Mouse (Mus musculus) megakaryocyte, embryonic 14.5 days (primary cell): ENCODE measurements around the gene Ddost. TPM values are rescaled to one million over a fixed set of nuclear protein-coding genes. Genes with fewer than 3 reads are reported as not detected.
"Not testable (repeated sequence)": the region's sequence is repeated elsewhere in the genome, so short reads cannot be mapped to it uniquely, and the experiment has no call there.

Experiments used
- H3K27me3 ChIP-seq: replicated peaks from 2 replicates; pipeline ENCODE3; 2012; ENCODE audit warnings: inconsistent platforms
- H3K36me3 ChIP-seq: replicated peaks from 2 replicates; pipeline ENCODE3; 2012; ENCODE audit warnings: low read length, inconsistent platforms, mixed read lengths
- H3K4me1 ChIP-seq: 2 replicates; pipeline ENCODE4 v1.6.1; 2012; ENCODE audit warnings: inconsistent platforms
- H3K4me3 ChIP-seq: replicated peaks from 2 replicates; pipeline ENCODE3; 2012; ENCODE audit warnings: moderate library complexity, mild to moderate bottlenecking, inconsistent platforms
- H3K9me3 ChIP-seq: 2 replicates; pipeline ENCODE4 v1.6.1; 2012; ENCODE audit warnings: inconsistent platforms
- FLI1 ChIP-seq: IDR thresholded peaks from 2 replicates; pipeline ENCODE4 v1.6.1; 2012; ENCODE audit warnings: low read length, inconsistent platforms, mixed read lengths
- GATA1 ChIP-seq: IDR thresholded peaks from 3 replicates; pipeline ENCODE4 v1.6.1; 2012; ENCODE audit warnings: mixed read lengths, low read length, inconsistent platforms, borderline replicate concordance
- polyA plus RNA-seq: library from polyadenylated mRNA; stranded (reverse); fragments of >175 nt; gene quantifications from 2 replicates; pipeline ENCODE4 v1.2.3, GENCODE M21; 2012; ENCODE audit warnings: low replicate concordance; ENCODE audit not compliant: insufficient read depth

Ddost gene
- polyA plus RNA-seq, 1 experiment, result 151 TPM

DNA sequence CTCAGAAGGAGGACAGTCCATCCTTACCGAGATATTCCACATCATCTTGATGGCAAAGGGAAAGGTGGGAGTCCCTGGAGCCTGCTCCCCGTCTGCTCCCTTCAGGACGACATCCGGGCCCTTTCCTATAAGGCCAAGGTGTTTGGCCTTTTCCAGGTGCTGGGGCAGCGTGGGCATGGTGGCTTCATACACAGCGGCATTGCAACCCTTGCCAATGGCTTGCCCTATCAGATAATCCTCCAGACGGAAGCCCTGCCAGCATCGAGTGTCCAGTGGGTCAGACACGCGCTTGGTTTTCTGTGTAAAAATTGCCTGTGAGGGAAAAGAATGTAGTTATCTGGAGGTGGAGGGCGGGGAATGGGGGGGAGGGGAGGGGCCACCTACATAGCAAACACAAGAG lies 16.2 kb downstream of the Ddost start:
- peaks cover 4% of the 10 kb centered on the region; the same call in 1 of the 2 replicates for H3K9me3 ChIP-seq
- peaks cover 46% of the 10 kb centered on the region for H3K36me3 ChIP-seq
- TF ChIP-seq GATA1 (no peak), FLI1 (no peak)
- H3K4me3 ChIP-seq, result no peak overlapping the region
- H3K27me3 ChIP-seq, result peaks cover 7% of the 10 kb centered on the region
- H3K4me1 ChIP-seq, result peaks cover 57% of the 10 kb centered on the region

DNA sequence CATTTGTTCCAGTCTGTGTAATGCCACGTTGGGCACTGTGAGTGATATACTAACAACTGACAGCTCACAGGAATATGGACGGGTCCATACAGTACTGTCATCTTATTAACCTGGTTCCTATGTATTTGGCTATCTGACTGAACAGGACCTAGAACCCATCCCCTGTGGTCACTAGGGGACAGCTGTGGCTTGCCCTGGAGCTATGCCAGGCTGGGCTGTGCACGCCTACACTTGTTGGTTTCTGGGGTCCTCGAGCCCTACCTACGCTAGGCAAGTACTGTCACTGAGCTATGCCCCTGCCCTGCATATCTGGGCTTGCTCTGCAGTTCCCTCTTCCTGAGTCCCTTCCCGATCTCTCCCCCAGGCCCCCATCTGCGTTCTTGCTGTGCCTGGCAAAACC lies 17.0 kb downstream of the Ddost start:
- H3K9me3 ChIP-seq, result peaks cover 2% of the 10 kb centered on the region; the same call in 1 of the 2 replicates
- H3K4me3 ChIP-seq, result no peak overlapping the region
- peaks cover 7% of the 10 kb centered on the region for H3K27me3 ChIP-seq
- H3K36me3 ChIP-seq, result peaks cover 39% of the 10 kb centered on the region
- TF ChIP-seq GATA1 (no peak), FLI1 (no peak)
- H3K4me1 ChIP-seq, result peaks cover 57% of the 10 kb centered on the region

DNA sequence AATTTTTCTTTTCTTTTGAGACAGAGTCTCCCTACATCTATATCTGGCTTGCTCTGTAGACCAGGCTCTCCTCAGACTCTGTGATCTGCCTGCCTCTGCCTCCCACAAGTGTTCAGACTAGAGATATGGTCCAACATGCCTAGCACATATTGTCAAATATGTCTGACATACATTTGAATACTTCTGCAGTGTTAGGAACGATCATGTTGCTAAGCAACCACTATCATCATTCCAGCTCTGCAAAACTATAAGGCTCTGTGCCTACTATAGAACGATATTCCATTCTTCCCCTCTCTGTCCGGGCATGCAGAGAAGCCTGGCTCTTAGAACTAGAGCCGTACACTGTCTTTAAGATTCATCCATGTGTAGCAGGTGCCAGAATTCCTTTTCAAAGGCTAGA lies 18.2 kb downstream of the Ddost start:
- Histone ChIP-seq H3K36me3 (peaks cover 27% of the 10 kb centered on the region), H3K4me3 (no peak overlapping the region), H3K9me3 (no peaks in the 10 kb centered on the region), H3K27me3 (peaks cover 7% of the 10 kb centered on the region), H3K4me1 (peaks cover 59% of the 10 kb centered on the region)
- no peak for TF ChIP-seq FLI1
- TF ChIP-seq GATA1, result no peak

DNA sequence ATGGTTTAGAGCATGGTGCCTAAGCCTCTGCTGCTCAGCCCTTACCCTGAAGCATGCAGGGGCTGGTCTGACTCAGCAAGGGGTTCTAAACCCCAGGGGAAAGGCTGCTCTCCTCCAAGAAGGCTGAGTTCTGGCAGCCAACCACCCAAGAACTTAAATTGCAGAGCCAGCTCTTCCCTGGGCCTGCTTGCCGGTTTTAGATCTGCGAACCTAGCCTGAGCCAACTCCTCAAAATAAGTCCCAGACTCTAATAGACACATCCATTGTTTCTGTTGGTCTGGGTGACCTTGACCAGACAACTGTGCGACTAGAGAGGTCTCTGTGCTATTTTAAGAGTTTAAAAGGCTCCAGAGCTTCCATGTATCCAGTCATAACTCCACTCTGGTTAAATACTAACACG lies 19.2 kb downstream of the Ddost start:
- Histone ChIP-seq H3K27me3 (peaks cover 9% of the 10 kb centered on the region), H3K4me3 (no peak overlapping the region), H3K4me1 (peaks cover 53% of the 10 kb centered on the region), H3K9me3 (peaks cover 9% of the 10 kb centered on the region; the same call in 1 of the 2 replicates), H3K36me3 (peaks cover 17% of the 10 kb centered on the region)
- TF ChIP-seq FLI1 (no peak), GATA1 (no peak)

DNA sequence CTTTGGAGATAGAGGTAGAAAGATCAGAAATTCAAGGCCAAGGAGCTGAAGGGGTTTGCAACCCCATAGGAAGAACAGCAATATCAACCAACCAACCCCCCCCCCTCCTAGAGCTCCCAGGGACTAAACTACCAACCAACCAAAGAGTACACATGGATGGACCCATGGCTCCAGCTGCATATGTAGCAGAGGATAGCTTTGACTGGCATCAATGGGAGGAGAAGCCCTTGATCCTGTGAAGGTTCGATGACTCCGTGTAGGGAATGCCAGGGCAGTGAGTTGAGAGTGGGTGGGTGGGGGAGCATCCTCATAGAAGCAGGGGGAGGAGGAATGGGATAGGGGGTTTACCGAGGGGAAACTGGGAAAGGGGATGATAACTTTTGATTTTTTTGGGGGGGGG lies 19.9 kb downstream of the Ddost start:
- peaks cover 14% of the 10 kb centered on the region; the same call in 1 of the 2 replicates for H3K9me3 ChIP-seq
- H3K4me3 ChIP-seq, result no peak overlapping the region
- H3K27me3 ChIP-seq, result peaks cover 15% of the 10 kb centered on the region
- H3K4me1 ChIP-seq, result peaks cover 46% of the 10 kb centered on the region
- peaks cover 13% of the 10 kb centered on the region for H3K36me3 ChIP-seq
- TF ChIP-seq FLI1 (no peak), GATA1 (no peak)

DNA sequence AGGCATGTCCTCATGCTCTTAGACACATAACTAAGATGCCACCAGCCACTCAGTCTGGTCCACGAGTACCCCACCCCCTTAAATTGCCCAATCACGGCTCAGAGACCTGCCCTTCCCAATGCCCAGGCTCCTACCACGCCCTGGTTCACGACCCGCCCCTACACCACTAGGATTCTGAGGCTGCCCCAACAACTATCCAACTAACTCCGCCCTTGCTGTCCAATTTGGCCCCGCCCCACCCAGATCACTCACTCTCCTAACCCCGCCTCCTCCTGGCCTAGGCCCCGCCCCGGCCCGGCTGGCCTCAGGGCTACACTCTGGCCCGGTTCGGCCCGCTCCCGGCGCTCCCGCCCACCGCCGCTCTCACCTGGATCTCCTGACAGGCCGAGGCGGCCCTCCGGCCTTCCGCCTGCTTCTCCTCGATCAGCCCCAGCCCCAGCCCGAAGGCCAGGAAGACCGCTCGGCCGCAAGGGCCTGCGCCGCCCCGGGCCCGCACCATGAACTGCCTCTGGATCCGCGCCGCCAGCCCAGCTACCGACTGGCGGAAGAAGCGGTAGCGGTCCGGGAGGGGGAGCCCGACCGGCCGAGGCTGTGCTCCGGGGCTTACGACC lies 21.0 kb downstream of the Ddost start:
- peaks cover 25% of the 10 kb centered on the region for H3K27me3 ChIP-seq
- peaks cover 15% of the 10 kb centered on the region; the same call in 1 of the 2 replicates for H3K9me3 ChIP-seq
- TF ChIP-seq FLI1 (no peak), GATA1 (no peak)
- peaks cover 40% of the 10 kb centered on the region for H3K4me1 ChIP-seq
- H3K36me3 ChIP-seq, result peaks cover 3% of the 10 kb centered on the region
- peak overlapping the region; percentile 94 for H3K4me3 ChIP-seq

DNA sequence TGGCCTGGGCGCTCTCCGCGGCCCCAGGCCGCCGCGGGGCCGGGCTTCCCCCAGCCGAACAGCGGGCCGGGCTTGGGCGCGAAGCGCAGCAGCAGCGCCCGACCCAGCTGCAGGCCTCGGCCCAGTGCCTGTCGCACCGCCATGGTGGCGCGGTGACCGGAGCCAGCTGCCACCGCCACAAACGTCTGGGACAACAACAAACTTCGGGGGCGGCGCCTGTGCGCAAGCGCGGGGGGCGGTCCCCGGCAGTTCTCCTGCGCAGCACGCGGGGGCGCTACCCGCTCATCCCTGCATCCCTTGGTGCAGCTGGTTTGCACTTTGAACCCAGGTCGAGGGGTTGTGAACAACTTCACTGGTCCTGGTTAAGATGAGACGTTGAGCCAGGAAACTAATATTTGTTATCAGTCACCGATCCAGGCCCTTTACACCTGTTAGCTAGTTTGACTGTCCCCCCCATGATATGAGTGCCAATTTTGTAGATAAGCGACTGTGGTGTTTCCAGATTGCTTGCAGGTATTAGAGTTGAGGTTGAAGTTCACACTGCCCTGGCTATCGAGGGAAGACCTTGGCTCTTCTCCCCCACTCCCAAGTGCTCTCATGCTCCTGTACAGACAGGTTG lies 21.7 kb downstream of the Ddost start, which contains the start of gene Pink1:
TSS of gene Pink1 (minus strand) at position 231 of the 619 bp plus-strand sequence.
- peaks cover 32% of the 10 kb centered on the region for H3K27me3 ChIP-seq
- peaks cover 36% of the 10 kb centered on the region for H3K4me1 ChIP-seq
- peak within 1 kb of the TSS; percentile 94 for H3K4me3 ChIP-seq
- no peaks in the 10 kb centered on the region for H3K36me3 ChIP-seq
- peaks cover 15% of the 10 kb centered on the region; the same call in 1 of the 2 replicates for H3K9me3 ChIP-seq
- no peak for TF ChIP-seq FLI1
- TF ChIP-seq GATA1, result no peak

DNA sequence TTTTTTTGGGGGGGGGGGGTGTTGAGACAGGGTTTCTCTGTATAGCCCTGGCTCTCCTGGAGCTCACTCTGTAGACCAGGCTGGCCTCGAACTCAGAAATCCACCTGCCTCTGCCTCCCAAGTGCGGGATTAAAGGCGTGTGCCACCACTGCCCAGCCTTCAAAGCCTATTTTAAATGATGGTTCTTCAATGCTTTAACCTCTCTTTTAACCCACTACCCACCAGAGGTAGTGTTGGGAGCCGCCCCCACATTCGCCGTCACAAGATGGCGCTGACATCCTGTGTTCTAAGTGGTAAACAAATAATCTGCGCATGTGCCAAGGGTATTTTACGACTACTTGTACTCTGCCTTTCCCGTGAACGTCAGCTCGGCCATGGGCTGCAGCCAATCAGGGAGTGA lies 22.6 kb downstream of the Ddost start:
- Histone ChIP-seq H3K9me3 (peaks cover 15% of the 10 kb centered on the region; the same call in 1 of the 2 replicates), H3K27me3 (peaks cover 39% of the 10 kb centered on the region), H3K4me1 (peaks cover 26% of the 10 kb centered on the region)
- not testable (repeated sequence) for H3K4me3 ChIP-seq, H3K36me3 ChIP-seq

DNA sequence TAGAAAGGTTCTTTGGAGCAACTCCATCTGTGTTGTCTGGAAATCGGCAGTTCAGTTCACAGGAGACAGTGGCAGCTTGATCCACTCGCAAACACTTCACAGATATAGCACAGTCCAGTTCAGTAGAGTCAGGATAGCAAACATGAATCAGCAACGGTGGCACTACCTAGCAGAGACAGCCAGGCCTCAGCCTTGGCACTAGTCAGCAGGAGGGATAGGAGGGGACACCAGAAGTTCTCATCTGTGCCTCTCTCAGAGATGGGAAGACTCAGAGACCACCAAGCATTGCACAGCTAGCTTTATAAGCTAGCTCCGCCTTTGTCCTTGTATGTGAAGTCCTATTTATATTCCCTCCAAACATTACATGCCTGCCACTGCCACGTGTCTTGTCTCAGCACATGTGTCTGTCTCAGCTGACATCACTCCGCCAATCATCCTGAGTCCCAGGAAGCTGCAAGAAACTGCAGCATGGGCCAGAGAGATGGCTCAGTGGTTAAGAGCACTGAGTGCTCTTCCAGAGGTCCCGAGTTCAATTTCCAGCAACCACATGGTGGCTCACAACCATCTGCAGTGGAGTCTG lies 23.5 kb downstream of the Ddost start:
- TF ChIP-seq FLI1 (no peak), GATA1 (no peak)
- Histone ChIP-seq H3K36me3 (no peaks in the 10 kb centered on the region), H3K4me1 (peaks cover 24% of the 10 kb centered on the region), H3K27me3 (peaks cover 45% of the 10 kb centered on the region), H3K4me3 (no peak overlapping the region), H3K9me3 (peaks cover 15% of the 10 kb centered on the region; the same call in 1 of the 2 replicates)

DNA sequence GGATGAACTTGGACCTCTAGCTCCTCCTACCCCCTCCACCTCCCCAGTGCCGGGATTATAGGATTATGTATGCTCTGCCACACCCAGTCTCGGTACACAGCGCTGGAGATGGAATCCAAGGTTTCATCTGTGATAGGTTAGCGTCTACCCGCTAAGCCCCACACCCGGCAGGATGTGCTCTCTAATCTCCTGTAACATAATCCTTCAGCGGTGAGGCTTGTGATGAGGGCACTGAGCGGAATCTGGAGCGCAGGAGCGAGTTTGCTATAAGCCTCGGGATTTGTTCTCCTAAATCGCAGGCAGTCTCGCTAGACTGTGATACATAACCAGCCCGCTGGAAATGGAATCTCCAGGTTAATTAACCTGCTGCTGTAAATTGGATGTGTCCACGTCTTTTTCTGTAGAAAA lies 25.7 kb downstream of the Ddost start:
- peaks cover 11% of the 10 kb centered on the region for H3K4me1 ChIP-seq
- H3K9me3 ChIP-seq, result peaks cover 15% of the 10 kb centered on the region; the same call in 1 of the 2 replicates
- H3K27me3 ChIP-seq, result peaks cover 64% of the 10 kb centered on the region
- H3K36me3 ChIP-seq, result no peaks in the 10 kb centered on the region
- TF ChIP-seq GATA1, result no peak
- TF ChIP-seq FLI1, result no peak
- no peak overlapping the region for H3K4me3 ChIP-seq
